Mouse (Mus musculus): ENCODE results near the gene Cntn1. TPM values are rescaled to one million over a fixed set of nuclear protein-coding genes. Genes with fewer than 3 reads are reported as not detected.

The Cntn1 gene
- not detected in 2 replicates for total RNA-seq (2017)

- ATAC-seq (replicated peaks; ENCODE audit: low read depth, poor library complexity, severe bottlenecking) = no peak
Observed at GRCm38 (mm10) chr15:92050996-92051352, at the start of gene Cntn1. Gene Cntn1 (plus strand): TSS chr15:92051165.

DNA sequence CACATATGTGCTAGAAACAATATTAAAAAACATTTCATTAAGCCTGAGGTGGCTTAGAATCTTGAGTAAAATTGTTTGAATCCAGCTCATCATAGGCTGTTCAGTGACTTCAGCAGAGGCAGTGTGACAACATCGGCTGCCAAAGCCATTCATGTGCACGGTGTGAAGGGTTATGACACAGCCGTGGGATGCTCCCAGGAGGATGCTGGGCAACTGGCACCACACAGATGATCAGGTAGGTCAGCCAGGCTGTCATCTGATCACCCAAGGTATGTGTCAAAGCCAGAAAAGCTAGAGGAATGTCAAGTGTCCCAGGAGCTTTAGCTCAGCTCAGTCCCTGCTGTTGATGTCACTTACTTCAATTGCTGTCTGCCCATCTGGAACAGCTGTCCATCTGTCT, 49.5 kb upstream of the Cntn1 start:
- no peak for ATAC-seq (replicated peaks; ENCODE audit: low read depth, poor library complexity, severe bottlenecking)

- no peak for ATAC-seq (replicated peaks; ENCODE audit: low read depth, poor library complexity, severe bottlenecking)
Observed at GRCm38 (mm10) chr15:92012165-92013083, 38.5 kb upstream of the Cntn1 start.

- ATAC-seq (replicated peaks; ENCODE audit: low read depth, poor library complexity, severe bottlenecking) = no peak
Observed at GRCm38 (mm10) chr15:92034111-92034510, 16.9 kb upstream of the Cntn1 start.

GRCm38 (mm10) chr15:92042538-92042937, 8.4 kb upstream of the Cntn1 start:
- ATAC-seq (replicated peaks; ENCODE audit: low read depth, poor library complexity, severe bottlenecking) = no peak

- no peak for ATAC-seq (replicated peaks; ENCODE audit: low read depth, poor library complexity, severe bottlenecking)
Observed at GRCm38 (mm10) chr15:92046042-92046441, 4.9 kb upstream of the Cntn1 start.

DNA sequence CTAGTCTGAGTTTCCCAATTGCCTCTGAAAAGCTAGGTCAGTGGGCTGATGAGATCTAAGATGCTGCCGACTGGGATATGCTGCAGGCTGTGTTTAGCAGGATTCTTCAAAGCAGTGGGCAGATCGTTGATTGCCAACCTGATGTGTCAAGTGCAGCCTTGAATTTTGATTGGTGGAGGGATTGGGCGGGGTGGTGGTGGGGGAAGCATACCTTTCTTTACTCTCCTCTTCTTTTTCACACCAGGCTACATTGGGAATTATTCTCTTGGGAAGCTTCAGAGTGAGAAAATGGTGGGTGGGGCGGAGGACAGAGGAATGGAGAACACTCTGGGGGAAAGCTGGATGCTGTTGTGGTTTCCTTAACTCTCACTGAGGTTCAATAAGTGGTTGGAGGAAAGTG, 2.9 kb upstream of the Cntn1 start:
- no peak for ATAC-seq (replicated peaks; ENCODE audit: low read depth, poor library complexity, severe bottlenecking)

DNA sequence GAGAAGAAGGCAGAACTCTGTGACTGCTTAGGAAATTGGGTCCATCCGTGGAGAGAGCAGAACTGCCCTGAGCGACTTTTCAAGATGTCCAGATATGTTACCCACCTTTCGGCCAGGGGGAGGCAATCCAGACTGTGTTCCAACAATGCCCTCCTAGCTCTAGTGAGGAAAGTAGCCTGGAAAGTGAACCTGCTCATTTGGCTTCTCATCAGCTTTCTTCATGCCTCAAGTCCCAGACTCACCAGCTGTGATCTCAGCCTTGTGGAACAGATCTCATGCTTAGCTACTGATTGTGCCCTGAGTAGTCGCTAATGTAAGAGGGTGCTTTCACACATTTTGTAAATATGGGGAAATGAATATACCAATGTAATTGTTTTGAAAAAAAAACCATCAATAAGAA, 2.4 kb upstream of the Cntn1 start:
- no peak for ATAC-seq (replicated peaks; ENCODE audit: low read depth, poor library complexity, severe bottlenecking)

- ATAC-seq (replicated peaks; ENCODE audit: low read depth, poor library complexity, severe bottlenecking) = no peak
Observed at GRCm38 (mm10) chr15:92051353-92052132, 578 bp downstream of the Cntn1 start.

- no peak for ATAC-seq (replicated peaks; ENCODE audit: low read depth, poor library complexity, severe bottlenecking)
Observed at GRCm38 (mm10) chr15:92052133-92052463, 1.1 kb downstream of the Cntn1 start.

DNA sequence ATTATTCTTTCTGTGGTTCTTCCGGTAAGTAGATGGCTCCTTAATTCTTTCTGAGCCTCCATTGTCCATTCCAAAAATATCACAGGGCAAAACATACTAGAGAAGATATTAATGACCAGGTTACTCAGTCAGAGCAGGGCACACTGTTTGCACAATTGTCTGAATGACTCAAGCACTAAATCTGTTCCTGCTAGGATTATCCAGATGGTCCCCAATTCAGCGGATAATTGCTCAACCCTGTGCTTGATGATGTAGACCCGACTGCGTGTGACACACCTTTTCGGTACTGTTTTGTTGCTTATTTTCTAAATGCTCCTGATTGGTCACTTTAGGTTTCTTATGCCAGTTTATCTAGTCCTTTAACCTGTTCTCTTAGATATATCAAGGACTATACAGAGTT, 6.6 kb downstream of the Cntn1 start:
- no peak for ATAC-seq (replicated peaks; ENCODE audit: low read depth, poor library complexity, severe bottlenecking)

GRCm38 (mm10) chr15:92060986-92061385, 10.0 kb downstream of the Cntn1 start:
- ATAC-seq (replicated peaks; ENCODE audit: low read depth, poor library complexity, severe bottlenecking) = no peak

GRCm38 (mm10) chr15:92079416-92079815, 28.5 kb downstream of the Cntn1 start:
- ATAC-seq (replicated peaks; ENCODE audit: low read depth, poor library complexity, severe bottlenecking) = no peak

GRCm38 (mm10) chr15:92085876-92086275, 34.9 kb downstream of the Cntn1 start:
- ATAC-seq (replicated peaks; ENCODE audit: low read depth, poor library complexity, severe bottlenecking) = no peak

- ATAC-seq (replicated peaks; ENCODE audit: low read depth, poor library complexity, severe bottlenecking) = no peak
Observed at GRCm38 (mm10) chr15:92087691-92088286, 36.8 kb downstream of the Cntn1 start.

GRCm38 (mm10) chr15:92090787-92091186, 39.8 kb downstream of the Cntn1 start:
- ATAC-seq (replicated peaks; ENCODE audit: low read depth, poor library complexity, severe bottlenecking) = no peak

DNA sequence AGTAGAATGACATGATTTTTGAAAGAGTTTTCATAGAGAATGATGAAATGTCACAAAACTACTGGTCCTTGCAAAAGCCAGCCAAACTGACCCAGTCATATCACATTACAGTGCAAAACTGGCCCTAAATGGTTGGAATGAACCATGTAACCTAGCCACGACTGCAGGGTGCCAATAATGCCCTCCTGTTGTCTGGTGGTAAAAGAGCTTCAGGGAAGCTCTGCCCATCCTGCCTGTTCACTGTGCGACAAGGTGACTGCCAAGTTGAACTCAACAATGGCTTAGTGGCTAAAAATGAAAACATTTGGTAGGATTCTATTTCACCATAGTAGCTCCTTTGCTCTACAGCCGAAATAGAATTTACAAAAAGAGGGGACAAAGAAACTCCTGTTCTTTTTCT, 41.1 kb downstream of the Cntn1 start:
- ATAC-seq (replicated peaks; ENCODE audit: low read depth, poor library complexity, severe bottlenecking) = no peak

GRCm38 (mm10) chr15:92099410-92100174, 48.6 kb downstream of the Cntn1 start:
- no peak for ATAC-seq (replicated peaks; ENCODE audit: low read depth, poor library complexity, severe bottlenecking)

DNA sequence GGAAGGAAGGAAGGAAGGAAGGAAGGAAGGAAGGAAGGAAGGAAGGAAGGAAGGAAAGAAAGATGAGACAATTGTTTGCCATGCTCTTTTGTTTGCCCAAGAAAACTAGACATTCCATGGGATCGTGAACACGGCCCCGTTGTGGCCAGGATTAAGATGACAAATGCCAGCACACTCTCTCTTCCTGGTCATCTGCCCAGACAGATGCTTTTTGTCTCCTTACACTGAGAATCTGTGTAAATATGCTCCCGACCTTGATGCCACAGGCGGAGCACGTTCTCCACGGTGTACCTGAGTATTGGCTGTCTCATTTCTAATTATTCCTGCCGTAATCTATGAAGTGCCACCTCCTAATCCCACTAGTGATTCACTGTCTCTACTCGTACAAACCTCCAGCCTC, 51.0 kb downstream of the Cntn1 start:
- no peak for ATAC-seq (replicated peaks; ENCODE audit: low read depth, poor library complexity, severe bottlenecking)

DNA sequence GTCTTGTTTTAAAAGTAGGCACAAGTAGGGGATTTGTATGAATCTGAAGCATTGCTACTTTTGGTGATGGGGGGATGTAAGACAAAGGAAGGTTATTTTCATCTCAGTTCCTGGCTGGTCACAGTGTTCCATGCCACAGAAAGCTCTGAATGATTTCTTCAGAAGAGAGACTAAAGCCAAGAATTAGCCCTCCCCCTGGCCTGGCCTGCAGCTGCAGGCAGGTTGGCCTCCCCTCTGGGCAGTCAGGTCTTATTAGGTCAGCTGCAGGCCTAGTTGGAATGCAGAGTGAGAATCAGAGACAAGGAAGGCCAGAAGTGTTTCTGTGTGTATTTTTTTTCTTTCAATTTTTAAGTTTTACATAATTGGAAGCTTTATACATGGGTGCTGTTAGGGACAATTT, 61.5 kb downstream of the Cntn1 start:
- no peak for ATAC-seq (replicated peaks; ENCODE audit: low read depth, poor library complexity, severe bottlenecking)
